Mouse (Mus musculus): ENCODE results near the gene Anxa5. TPM values are rescaled to one million over a fixed set of nuclear protein-coding genes. Genes with fewer than 3 reads are reported as not detected.

Gene Anxa5
- total RNA-seq (2021) = 100 to 1,000 TPM; 136 to 138 TPM

GRCm38 (mm10) chr3:36475532-36476087, at the start of gene Anxa5, which contains the start of gene 1810062G17Rik:
TSS of gene Anxa5 (minus strand) at chr3:36475894.
TSS of gene 1810062G17Rik (plus strand) at chr3:36475937.
- peak; percentile 99 for DNase-seq (ENCODE audit: low spot score)
- intact Hi-C loops (cut with DNase I) = no loop called here

- intact Hi-C loops (cut with DNase I) = no loop called here
- DNase-seq (ENCODE audit: low spot score) = no peak
Observed at GRCm38 (mm10) chr3:36524466-36524865, 48.8 kb upstream of the Anxa5 start.

- DNase-seq (ENCODE audit: low spot score) = no peak
- intact Hi-C loops (cut with DNase I) = no loop called here
Observed at GRCm38 (mm10) chr3:36522137-36522536, 46.4 kb upstream of the Anxa5 start.

GRCm38 (mm10) chr3:36521073-36522060, 45.7 kb upstream of the Anxa5 start, which contains the start of gene Gm11549:
TSS of gene Gm11549 (minus strand) at chr3:36521813.
- intact Hi-C loops (cut with DNase I) = no loop called here
- DNase-seq (ENCODE audit: low spot score) = no peak

GRCm38 (mm10) chr3:36516196-36516595, 40.5 kb upstream of the Anxa5 start:
- DNase-seq (ENCODE audit: low spot score) = no peak
- intact Hi-C loops (cut with DNase I) = no loop called here

- intact Hi-C loops (cut with DNase I) = no loop called here
- no peak for DNase-seq (ENCODE audit: low spot score)
Observed at GRCm38 (mm10) chr3:36511491-36511890, 35.8 kb upstream of the Anxa5 start.

GRCm38 (mm10) chr3:36505809-36506735, 30.4 kb upstream of the Anxa5 start:
- DNase-seq (ENCODE audit: low spot score) = no peak
- intact Hi-C loops (cut with DNase I) = no loop called here

GRCm38 (mm10) chr3:36505306-36505705, 29.6 kb upstream of the Anxa5 start:
- intact Hi-C loops (cut with DNase I) = no loop called here
- no peak for DNase-seq (ENCODE audit: low spot score)

- intact Hi-C loops (cut with DNase I) = no loop called here
- DNase-seq (ENCODE audit: low spot score) = no peak
Observed at GRCm38 (mm10) chr3:36501546-36501945, 25.9 kb upstream of the Anxa5 start.

GRCm38 (mm10) chr3:36500976-36501375, 25.3 kb upstream of the Anxa5 start:
- DNase-seq (ENCODE audit: low spot score) = no peak
- intact Hi-C loops (cut with DNase I) = no loop called here

- no peak for DNase-seq (ENCODE audit: low spot score)
- intact Hi-C loops (cut with DNase I) = no loop called here
Observed at GRCm38 (mm10) chr3:36499418-36499817, 23.7 kb upstream of the Anxa5 start.

- intact Hi-C loops (cut with DNase I) = no loop called here
Observed at GRCm38 (mm10) chr3:36498224-36498623, 22.5 kb upstream of the Anxa5 start.

GRCm38 (mm10) chr3:36496746-36497145, 21.1 kb upstream of the Anxa5 start:
- DNase-seq (ENCODE audit: low spot score) = peak; percentile 36
- intact Hi-C loops (cut with DNase I) = loop anchor here (1.0 to 2.0 kb wide), 2 partner anchors 286 to 316 kb away; no protein-coding TSS in a partner anchor

More at GRCm38 (mm10) chr3:36498224-36498623, 22.5 kb upstream of the Anxa5 start:
- DNase-seq (ENCODE audit: low spot score) = no peak

GRCm38 (mm10) chr3:36496273-36496672, 20.6 kb upstream of the Anxa5 start:
- intact Hi-C loops (cut with DNase I) = loop anchor here (2.0 kb wide), 1 partner anchor 315 kb away; no protein-coding TSS in a partner anchor
- no peak for DNase-seq (ENCODE audit: low spot score)

- peak; percentile 64 for DNase-seq (ENCODE audit: low spot score)
- intact Hi-C loops (cut with DNase I) = loop anchor here (1.0 kb wide), 1 partner anchor 53 kb away; no protein-coding TSS in a partner anchor
Observed at GRCm38 (mm10) chr3:36495436-36495835, 19.7 kb upstream of the Anxa5 start.

GRCm38 (mm10) chr3:36494613-36495012, 18.9 kb upstream of the Anxa5 start:
- intact Hi-C loops (cut with DNase I) = loop anchor here (1.0 kb wide), 1 partner anchor 52 kb away; no protein-coding TSS in a partner anchor
- no peak for DNase-seq (ENCODE audit: low spot score)

- intact Hi-C loops (cut with DNase I) = no loop called here
- DNase-seq (ENCODE audit: low spot score) = no peak
Observed at GRCm38 (mm10) chr3:36493641-36494283, 18.1 kb upstream of the Anxa5 start.

GRCm38 (mm10) chr3:36492716-36493391, 17.2 kb upstream of the Anxa5 start:
- intact Hi-C loops (cut with DNase I) = no loop called here
- DNase-seq (ENCODE audit: low spot score) = no peak

GRCm38 (mm10) chr3:36491535-36491934, 15.8 kb upstream of the Anxa5 start:
- no peak for DNase-seq (ENCODE audit: low spot score)
- intact Hi-C loops (cut with DNase I) = no loop called here

Data from heart, postnatal 25 days (tissue).